Mouse (Mus musculus): ENCODE data around the gene Chd9.

- TF ChIP-seq CTCF (IDR thresholded peaks at IDR 0.05; ENCODE audit: insufficient read depth, low read depth, low read length): no peak
- TF ChIP-seq POLR2A (IDR thresholded peaks at IDR 0.05; ENCODE audit: insufficient read depth, low read depth, low read length): no peak
These were observed 32.9 kb upstream of the Chd9 start for GRCm38 (mm10) chr8:90794990-90795861.

Measured in olfactory bulb, adult 2 months (tissue).